Mouse (Mus musculus) C2C12 (cell line): ENCODE data around the gene Lbx2. TPM values are rescaled to one million over a fixed set of nuclear protein-coding genes. Genes with fewer than 3 reads are reported as not detected.

ENCODE experiments used
- H3K27me3 ChIP-seq: one replicate; pipeline ENCODE4 v1.6.1; 2011; ENCODE audit not compliant: control insufficient read depth, insufficient read depth, insufficient read length
- H3K36me3 ChIP-seq: one replicate; pipeline ENCODE4 v1.6.1; 2011; ENCODE audit not compliant: control insufficient read depth, insufficient read depth
- H3K4me3 ChIP-seq: one replicate; pipeline ENCODE4 v1.5.1; 2011; ENCODE audit warnings: mild to moderate bottlenecking, control low read depth; ENCODE audit not compliant: poor library complexity, insufficient read depth, severe bottlenecking
- H3K79me2 ChIP-seq: one replicate; pipeline ENCODE4 v1.6.1; 2011; ENCODE audit not compliant: control insufficient read depth, insufficient read depth
- H3K79me3 ChIP-seq: one replicate; pipeline ENCODE4 v1.6.1; 2011; ENCODE audit warnings: low read depth, control low read depth
- H3ac ChIP-seq: one replicate; pipeline ENCODE3; 2011; ENCODE audit warnings: low read depth; ENCODE audit not compliant: control insufficient read depth, insufficient read length
- CEBPB ChIP-seq: IDR thresholded peaks from one replicate; pipeline ENCODE4 v1.6.1; 2011; ENCODE audit warnings: low read depth, mild to moderate bottlenecking, control low read depth, moderate library complexity
- CTCF ChIP-seq: IDR thresholded peaks from one replicate; pipeline ENCODE4 v1.5.1; 2011; ENCODE audit not compliant: control insufficient read depth, insufficient read depth, insufficient read length
- FOSL1 ChIP-seq: IDR thresholded peaks from one replicate; pipeline ENCODE4 v1.8.0; 2011; ENCODE audit warnings: mild to moderate bottlenecking, low read length; ENCODE audit not compliant: poor library complexity, insufficient read depth, severe bottlenecking
- MAX ChIP-seq: IDR thresholded peaks from one replicate; pipeline ENCODE4 v1.6.1; 2011; ENCODE audit warnings: mild to moderate bottlenecking, control low read depth
- MYOD1 ChIP-seq: IDR thresholded peaks from one replicate; pipeline ENCODE4 v1.6.1; 2011; ENCODE audit warnings: low read depth; ENCODE audit not compliant: control insufficient read depth, insufficient read length
- MYOG ChIP-seq: IDR thresholded peaks from one replicate; pipeline ENCODE4 v1.6.1; 2011; ENCODE audit not compliant: control insufficient read depth, insufficient read length; ENCODE audit errors: extremely low read depth
- USF1 ChIP-seq: IDR thresholded peaks from one replicate; pipeline ENCODE4 v1.6.1; 2011; ENCODE audit warnings: low read depth, mild to moderate bottlenecking, control low read depth, moderate library complexity
- polyA plus RNA-seq: library from polyadenylated mRNA; unstranded; fragments of >200 nt; fragmentation: generic; extraction: Trizol; gene quantifications from one replicate; pipeline ENCODE4 v1.2.1, GENCODE M21; 2012; ENCODE audit warnings: missing spikeins

Gene Lbx2
- polyA plus RNA-seq, 1 experiment: 0.11 TPM

GRCm38 (mm10) chr6:83103130-83103650, 17.0 kb downstream of the Lbx2 start:
- H3K79me3 ChIP-seq: peaks cover under 1% of the 10 kb centered on the region
- H3K79me2 ChIP-seq: peaks cover 4% of the 10 kb centered on the region
- peaks cover 4% of the 10 kb centered on the region for H3K36me3 ChIP-seq
- TF ChIP-seq MAX (no peak), MYOD1 (no peak), MYOG (no peak), CEBPB (no peak), CTCF (no peak), USF1 (no peak)
- no peaks in the 10 kb centered on the region for H3K27me3 ChIP-seq
- H3ac ChIP-seq: no peak overlapping the region
- H3K4me3 ChIP-seq: no peak overlapping the region

- H3K79me3 ChIP-seq: peaks cover 3% of the 10 kb centered on the region
- TF ChIP-seq MYOD1 (no peak), CEBPB (no peak), CTCF (no peak), MAX (no peak), FOSL1 (no peak), USF1 (no peak), MYOG (no peak)
- peaks cover 14% of the 10 kb centered on the region for H3K79me2 ChIP-seq
- H3ac ChIP-seq: no peak overlapping the region
- no peak overlapping the region for H3K4me3 ChIP-seq
- peaks cover 4% of the 10 kb centered on the region for H3K36me3 ChIP-seq
- H3K27me3 ChIP-seq: no peaks in the 10 kb centered on the region
Measured at GRCm38 (mm10) chr6:83104158-83104557, 18.0 kb downstream of the Lbx2 start.

GRCm38 (mm10) chr6:83107566-83108400, 21.6 kb downstream of the Lbx2 start:
- peak overlapping the region; percentile 24 for H3ac ChIP-seq
- H3K79me3 ChIP-seq: peaks cover 13% of the 10 kb centered on the region
- no peaks in the 10 kb centered on the region for H3K27me3 ChIP-seq
- peaks cover 20% of the 10 kb centered on the region for H3K36me3 ChIP-seq
- no peak for TF ChIP-seq FOSL1
- TF ChIP-seq CTCF: peak; percentile 83
- peak overlapping the region; percentile 92 for H3K4me3 ChIP-seq
- peaks cover 34% of the 10 kb centered on the region for H3K79me2 ChIP-seq

GRCm38 (mm10) chr6:83108762-83109668, 22.8 kb downstream of the Lbx2 start, which contains the start of gene Mrpl53:
Gene Mrpl53 (plus strand): TSS chr6:83109040.
- H3K79me3 ChIP-seq: peaks cover 13% of the 10 kb centered on the region
- H3K36me3 ChIP-seq: peaks cover 20% of the 10 kb centered on the region
- H3ac ChIP-seq: peak within 1 kb of the TSS; percentile 88
- peak; percentile 50 for TF ChIP-seq MAX
- TF ChIP-seq CEBPB: no peak
- H3K27me3 ChIP-seq: no peaks in the 10 kb centered on the region
- peak within 1 kb of the TSS; percentile 92 for H3K4me3 ChIP-seq
- peaks cover 35% of the 10 kb centered on the region for H3K79me2 ChIP-seq

DNA sequence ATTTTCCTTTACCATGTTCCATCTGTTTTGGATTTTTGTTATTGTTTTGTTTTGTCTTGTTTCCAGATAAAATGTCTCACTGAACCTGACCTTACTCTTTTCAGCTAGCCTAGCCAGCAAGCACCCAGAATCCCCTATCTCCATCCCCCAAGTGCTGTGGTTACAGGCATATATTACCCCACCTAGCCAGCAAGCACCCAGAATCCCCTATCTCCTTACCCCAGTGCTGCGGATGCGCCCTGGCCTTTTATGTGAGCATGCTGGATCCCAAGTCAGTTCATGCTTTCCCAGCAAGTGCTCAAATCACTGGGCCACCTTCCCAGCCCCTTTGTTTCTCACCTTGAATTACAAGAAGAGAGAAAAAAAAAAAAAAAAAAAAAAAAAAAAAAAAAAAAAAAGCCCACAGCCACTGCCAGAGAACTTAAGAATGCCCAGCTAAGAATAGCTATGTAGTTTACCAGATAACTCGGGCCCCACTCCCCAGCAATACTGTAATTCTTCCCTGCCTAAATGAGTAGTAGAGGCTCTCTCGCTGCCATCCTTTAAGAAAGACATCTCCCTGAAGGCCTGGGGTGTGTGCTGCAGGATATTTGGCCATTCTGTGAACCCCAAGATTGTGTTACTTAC, 25.5 kb downstream of the Lbx2 start:
- no peak overlapping the region for H3ac ChIP-seq
- peaks cover 58% of the 10 kb centered on the region for H3K79me2 ChIP-seq
- H3K36me3 ChIP-seq: peaks cover 21% of the 10 kb centered on the region
- no peaks in the 10 kb centered on the region for H3K27me3 ChIP-seq
- no peak overlapping the region for H3K4me3 ChIP-seq
- H3K79me3 ChIP-seq: peaks cover 25% of the 10 kb centered on the region
- TF ChIP-seq MYOG (no peak), CTCF (no peak), FOSL1 (no peak), USF1 (no peak), MAX (no peak), CEBPB (no peak), MYOD1 (no peak)
